Mouse (Mus musculus): Measurements from ENCODE around the gene Gcdh. TPM values are rescaled to one million over a fixed set of nuclear protein-coding genes. Genes with fewer than 3 reads are reported as not detected.

Gcdh gene
- polyA plus RNA-seq (2014; fragmentation: Nextera tagmentation; extraction: Ambion mirVana), result 29.3 and 30.8 TPM in 2 replicates

GRCm38 (mm10) chr8:84893709-84894134, at the start of gene Gcdh:
Gene Gcdh, minus strand, starts transcription at chr8:84893921.
- H3K4me3 ChIP-seq (ENCODE audit: low read depth, low read length), result peak within 1 kb of the TSS; percentile 54
- peak within 1 kb of the TSS; percentile 76 for H3K4me2 ChIP-seq (replicated peaks; ENCODE audit: low read depth, low read length)
- H3K36me3 ChIP-seq (ENCODE audit: control insufficient read depth, insufficient read depth, low read length), result 0 out of 2 replicates have a peak, but pooled peaks cover 4% of the 10 kb centered on the region
- H3K4me1 ChIP-seq (ENCODE audit: control insufficient read depth, insufficient read depth, low read length), result peaks cover 6% of the 10 kb centered on the region; the same call in 1 of the 2 replicates
- 1% methylated on average over 11 of the region's 11 CpGs for WGBS
- no peaks in the 10 kb centered on the region for H3K9me3 ChIP-seq (ENCODE audit: control insufficient read depth, low read depth, low read length)
- ATAC-seq (ENCODE audit: insufficient number of reproducible peaks, insufficient read depth, low FRiP score, low read depth), result peak; percentile 97
- H3K27ac ChIP-seq (ENCODE audit: low read length), result 0 out of 2 replicates have a peak within 1 kb of the TSS, but pooled peaks have one; percentile 2
- H3K27me3 ChIP-seq (ENCODE audit: control insufficient read depth, insufficient read depth, low read length), result no peaks in the 10 kb centered on the region
- H3K9ac ChIP-seq (replicated peaks; ENCODE audit: low read depth, low read length), result peak within 1 kb of the TSS; percentile 47

GRCm38 (mm10) chr8:84937620-84938485, 44.1 kb upstream of the Gcdh start:
- Histone ChIP-seq H3K4me1 (ENCODE audit: control insufficient read depth, insufficient read depth, low read length) (peaks cover 6% of the 10 kb centered on the region; the same call in 1 of the 2 replicates), H3K9ac (replicated peaks; ENCODE audit: low read depth, low read length) (no peak overlapping the region), H3K4me2 (replicated peaks; ENCODE audit: low read depth, low read length) (peak overlapping the region; percentile 68; the same call in 1 of the 2 replicates), H3K9me3 (ENCODE audit: control insufficient read depth, low read depth, low read length) (no peaks in the 10 kb centered on the region), H3K27me3 (ENCODE audit: control insufficient read depth, insufficient read depth, low read length) (peaks cover 37% of the 10 kb centered on the region), H3K36me3 (ENCODE audit: control insufficient read depth, insufficient read depth, low read length) (no peaks in the 10 kb centered on the region), H3K27ac (ENCODE audit: low read length) (no peak overlapping the region), H3K4me3 (ENCODE audit: low read depth, low read length) (no peak overlapping the region)
- WGBS, result 61% methylated on average over 13 of the region's 13 CpGs
- ATAC-seq (ENCODE audit: insufficient number of reproducible peaks, insufficient read depth, low FRiP score, low read depth), result no peak

GRCm38 (mm10) chr8:84936962-84937546, 43.3 kb upstream of the Gcdh start, which contains the start of gene Mast1:
Gene Mast1, minus strand, starts transcription at chr8:84937359.
- Histone ChIP-seq H3K4me2 (replicated peaks; ENCODE audit: low read depth, low read length) (peak within 1 kb of the TSS; percentile 68), H3K36me3 (ENCODE audit: control insufficient read depth, insufficient read depth, low read length) (no peaks in the 10 kb centered on the region), H3K9ac (replicated peaks; ENCODE audit: low read depth, low read length) (no peak within 1 kb of the TSS; the same call in 1 of the 2 replicates), H3K4me1 (ENCODE audit: control insufficient read depth, insufficient read depth, low read length) (peaks cover 6% of the 10 kb centered on the region; the same call in 1 of the 2 replicates), H3K27ac (ENCODE audit: low read length) (no peak within 1 kb of the TSS), H3K4me3 (ENCODE audit: low read depth, low read length) (peak within 1 kb of the TSS; percentile 34), H3K9me3 (ENCODE audit: control insufficient read depth, low read depth, low read length) (no peaks in the 10 kb centered on the region), H3K27me3 (ENCODE audit: control insufficient read depth, insufficient read depth, low read length) (peaks cover 37% of the 10 kb centered on the region)
- under 1% methylated on average over 50 of the region's 50 CpGs for WGBS
- peak; percentile 68 for ATAC-seq (ENCODE audit: insufficient number of reproducible peaks, insufficient read depth, low FRiP score, low read depth)

GRCm38 (mm10) chr8:84936041-84936961, 42.6 kb upstream of the Gcdh start:
- Histone ChIP-seq H3K9me3 (ENCODE audit: control insufficient read depth, low read depth, low read length) (no peaks in the 10 kb centered on the region), H3K4me1 (ENCODE audit: control insufficient read depth, insufficient read depth, low read length) (peaks cover 6% of the 10 kb centered on the region; the same call in 1 of the 2 replicates), H3K4me2 (replicated peaks; ENCODE audit: low read depth, low read length) (peak overlapping the region; percentile 68), H3K36me3 (ENCODE audit: control insufficient read depth, insufficient read depth, low read length) (no peaks in the 10 kb centered on the region), H3K27ac (ENCODE audit: low read length) (no peak overlapping the region), H3K9ac (replicated peaks; ENCODE audit: low read depth, low read length) (no peak overlapping the region; the same call in 1 of the 2 replicates), H3K4me3 (ENCODE audit: low read depth, low read length) (peak overlapping the region; percentile 34), H3K27me3 (ENCODE audit: control insufficient read depth, insufficient read depth, low read length) (peaks cover 37% of the 10 kb centered on the region)
- 27% methylated on average over 20 of the region's 23 CpGs for WGBS
- ATAC-seq (ENCODE audit: insufficient number of reproducible peaks, insufficient read depth, low FRiP score, low read depth), result no peak

GRCm38 (mm10) chr8:84935489-84935888, 41.8 kb upstream of the Gcdh start:
- no peak overlapping the region for H3K4me2 ChIP-seq (replicated peaks; ENCODE audit: low read depth, low read length)
- H3K27ac ChIP-seq (ENCODE audit: low read length), result no peak overlapping the region
- 5% methylated on average over 14 of the region's 14 CpGs for WGBS
- H3K27me3 ChIP-seq (ENCODE audit: control insufficient read depth, insufficient read depth, low read length), result peaks cover 39% of the 10 kb centered on the region
- no peaks in the 10 kb centered on the region for H3K9me3 ChIP-seq (ENCODE audit: control insufficient read depth, low read depth, low read length)
- no peaks in the 10 kb centered on the region for H3K36me3 ChIP-seq (ENCODE audit: control insufficient read depth, insufficient read depth, low read length)
- peaks cover 6% of the 10 kb centered on the region; the same call in 1 of the 2 replicates for H3K4me1 ChIP-seq (ENCODE audit: control insufficient read depth, insufficient read depth, low read length)
- peak; percentile 25; the same call in 1 of the 2 replicates for ATAC-seq (ENCODE audit: insufficient number of reproducible peaks, insufficient read depth, low FRiP score, low read depth)
- H3K4me3 ChIP-seq (ENCODE audit: low read depth, low read length), result no peak overlapping the region
- H3K9ac ChIP-seq (replicated peaks; ENCODE audit: low read depth, low read length), result no peak overlapping the region

- Histone ChIP-seq H3K9me3 (ENCODE audit: control insufficient read depth, low read depth, low read length) (no peaks in the 10 kb centered on the region), H3K4me3 (ENCODE audit: low read depth, low read length) (no peak overlapping the region), H3K4me2 (replicated peaks; ENCODE audit: low read depth, low read length) (no peak overlapping the region), H3K4me1 (ENCODE audit: control insufficient read depth, insufficient read depth, low read length) (peaks cover 6% of the 10 kb centered on the region; the same call in 1 of the 2 replicates), H3K27ac (ENCODE audit: low read length) (no peak overlapping the region), H3K27me3 (ENCODE audit: control insufficient read depth, insufficient read depth, low read length) (peaks cover 44% of the 10 kb centered on the region), H3K36me3 (ENCODE audit: control insufficient read depth, insufficient read depth, low read length) (no peaks in the 10 kb centered on the region), H3K9ac (replicated peaks; ENCODE audit: low read depth, low read length) (no peak overlapping the region)
- no peak for ATAC-seq (ENCODE audit: insufficient number of reproducible peaks, insufficient read depth, low FRiP score, low read depth)
- 1% methylated on average over 15 of the region's 15 CpGs for WGBS
These were observed 41.1 kb upstream of the Gcdh start for GRCm38 (mm10) chr8:84934860-84935259.

GRCm38 (mm10) chr8:84933767-84934559, 40.2 kb upstream of the Gcdh start:
- Histone ChIP-seq H3K27ac (ENCODE audit: low read length) (no peak overlapping the region), H3K27me3 (ENCODE audit: control insufficient read depth, insufficient read depth, low read length) (peaks cover 52% of the 10 kb centered on the region), H3K9ac (replicated peaks; ENCODE audit: low read depth, low read length) (no peak overlapping the region), H3K9me3 (ENCODE audit: control insufficient read depth, low read depth, low read length) (no peaks in the 10 kb centered on the region), H3K4me2 (replicated peaks; ENCODE audit: low read depth, low read length) (no peak overlapping the region), H3K4me3 (ENCODE audit: low read depth, low read length) (no peak overlapping the region), H3K36me3 (ENCODE audit: control insufficient read depth, insufficient read depth, low read length) (no peaks in the 10 kb centered on the region), H3K4me1 (ENCODE audit: control insufficient read depth, insufficient read depth, low read length) (peaks cover 6% of the 10 kb centered on the region; the same call in 1 of the 2 replicates)
- WGBS, result 81% methylated on average over 16 of the region's 16 CpGs
- ATAC-seq (ENCODE audit: insufficient number of reproducible peaks, insufficient read depth, low FRiP score, low read depth), result no peak

Measured in stomach, embryonic 14.5 days (tissue).